Mouse (Mus musculus): ENCODE measurements around the gene Isyna1.

Isyna1 gene

DNA sequence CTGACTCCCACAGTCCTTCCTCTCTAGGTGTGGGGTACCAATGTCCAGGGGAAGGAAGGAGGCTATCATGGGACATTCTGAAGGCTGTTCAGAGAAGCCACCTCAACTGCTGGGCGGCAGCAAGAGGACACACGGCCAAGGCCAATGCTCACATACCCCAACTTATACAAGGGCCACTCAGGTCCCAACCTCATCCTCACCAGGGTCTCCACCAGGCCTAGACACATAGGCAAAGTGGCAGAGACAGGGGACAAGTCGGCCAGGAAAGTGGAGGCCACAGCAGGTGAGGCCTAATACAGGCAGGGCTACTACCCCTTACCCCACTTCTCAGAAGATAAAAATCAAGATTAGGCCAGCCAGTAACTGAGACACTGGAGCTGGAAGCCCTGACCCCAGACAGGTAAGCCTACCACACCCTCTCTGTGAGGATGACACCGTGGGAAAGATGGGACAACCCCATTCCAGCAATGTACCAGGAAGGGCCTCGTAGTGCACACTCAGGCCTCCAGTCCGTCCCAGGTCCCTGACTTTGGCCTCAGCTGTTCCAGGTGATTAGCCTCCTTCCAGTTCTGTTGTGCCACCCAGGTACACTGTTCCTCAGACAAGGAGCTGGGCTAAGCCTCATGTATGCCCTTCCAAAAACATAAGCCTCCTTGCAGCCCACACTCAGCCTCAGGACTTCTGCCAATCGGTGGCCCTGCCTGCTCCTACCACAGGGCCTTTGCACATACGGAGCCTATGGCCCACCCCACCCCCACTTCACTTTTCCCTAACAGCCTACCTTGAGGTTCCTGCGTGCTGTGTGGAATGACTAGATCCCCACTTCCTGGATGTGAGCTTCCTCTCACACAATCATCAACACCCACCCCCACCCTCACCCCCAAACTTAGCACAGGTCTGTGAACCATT, 12.0 kb downstream of the Isyna1 start:
- DNase-seq: no peak

DNA sequence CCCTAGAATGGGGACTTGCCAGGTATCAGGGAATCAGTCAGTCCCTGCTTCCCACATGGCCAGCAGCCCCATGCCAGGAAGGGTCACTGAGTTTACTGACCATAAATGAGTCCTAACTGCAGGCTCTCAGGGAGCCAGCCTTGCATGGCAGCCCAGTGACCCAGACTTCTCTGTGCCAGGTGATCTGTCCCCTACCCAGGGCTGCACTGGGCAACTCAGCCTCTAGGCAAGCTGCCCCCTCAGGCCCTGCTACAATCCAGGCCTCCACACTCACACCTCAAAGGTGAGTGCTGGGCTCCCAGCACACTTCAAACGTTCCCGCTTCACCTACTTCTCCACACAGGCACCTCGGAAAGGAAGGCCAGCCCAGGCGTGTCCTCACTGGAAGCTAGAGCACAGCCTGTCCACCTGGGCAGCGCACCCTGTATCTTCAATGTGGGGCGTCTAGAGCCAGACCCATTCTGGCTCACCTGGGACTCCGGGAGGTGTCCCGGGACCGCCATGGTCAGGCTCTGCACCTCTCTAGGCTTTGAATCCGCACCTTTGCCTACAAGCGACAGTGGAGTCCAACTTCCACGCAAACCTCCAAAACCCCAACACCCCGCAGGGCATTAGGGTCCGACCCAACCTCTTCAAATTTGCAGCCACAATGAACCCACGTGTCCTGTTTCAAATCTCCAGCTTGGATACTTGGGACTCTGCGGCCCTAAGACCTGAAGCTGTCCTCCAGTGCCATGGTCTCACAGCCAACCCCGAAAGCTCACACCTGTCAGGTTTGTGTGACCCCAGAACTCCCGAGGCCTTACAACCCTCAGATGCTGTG, 12.8 kb downstream of the Isyna1 start:
- DNase-seq: no peak

DNA sequence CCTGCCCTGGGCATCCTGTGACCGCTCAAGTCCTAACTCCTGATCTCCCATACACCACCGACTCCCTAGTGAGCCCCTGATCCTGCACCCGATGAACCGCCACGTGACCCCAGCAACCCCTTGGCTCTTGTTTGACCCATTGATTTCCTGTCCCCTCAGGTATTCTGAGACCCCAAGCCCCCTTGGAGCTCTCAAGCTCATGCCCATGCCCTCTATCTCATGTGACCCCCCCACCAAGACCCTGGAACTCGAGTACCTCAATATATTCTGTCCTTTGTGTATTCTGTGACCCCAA, 13.4 kb downstream of the Isyna1 start:
- DNase-seq: no peak

DNA sequence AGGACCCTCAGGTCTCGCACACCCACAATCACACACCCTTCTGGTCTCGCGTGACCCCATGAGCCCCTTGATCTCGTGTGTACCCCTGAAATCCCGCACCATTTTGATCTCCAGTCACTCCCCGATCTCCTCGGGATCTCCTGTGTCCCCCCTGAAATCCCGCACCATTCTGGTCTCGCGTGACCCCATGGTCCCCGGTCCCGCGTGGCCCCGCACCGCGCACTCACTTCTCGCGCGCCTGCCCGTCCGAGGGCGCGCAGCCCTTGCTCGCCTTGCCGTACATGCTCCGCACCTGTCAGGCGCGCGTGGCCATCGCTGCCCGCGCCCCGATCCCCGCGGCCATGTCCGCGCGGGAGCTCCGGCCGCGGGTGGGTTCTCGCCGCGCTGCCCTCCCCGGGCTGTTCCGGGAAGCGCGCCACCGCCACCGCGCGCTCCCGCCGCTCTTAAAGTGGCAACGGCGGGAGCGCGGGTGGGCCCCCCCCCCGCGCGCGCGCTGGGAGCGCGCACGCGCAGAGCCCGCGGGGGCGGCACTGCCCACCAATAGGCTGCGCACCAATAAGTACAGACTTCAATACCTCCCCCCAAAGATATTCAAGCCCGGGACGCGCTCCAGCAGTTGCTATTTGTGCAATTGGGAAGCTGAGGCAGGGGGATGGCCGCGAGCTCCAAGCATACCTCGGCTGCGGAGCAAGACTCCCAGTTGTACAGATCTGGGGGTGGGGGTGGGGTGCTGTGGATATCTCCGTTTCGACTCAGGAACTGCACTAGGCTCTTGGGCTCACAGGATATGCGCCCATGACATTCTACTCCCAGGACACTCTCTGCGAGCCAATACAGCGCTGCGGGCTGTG, 13.9 kb downstream of the Isyna1 start:
- DNase-seq: peak; percentile 57

DNA sequence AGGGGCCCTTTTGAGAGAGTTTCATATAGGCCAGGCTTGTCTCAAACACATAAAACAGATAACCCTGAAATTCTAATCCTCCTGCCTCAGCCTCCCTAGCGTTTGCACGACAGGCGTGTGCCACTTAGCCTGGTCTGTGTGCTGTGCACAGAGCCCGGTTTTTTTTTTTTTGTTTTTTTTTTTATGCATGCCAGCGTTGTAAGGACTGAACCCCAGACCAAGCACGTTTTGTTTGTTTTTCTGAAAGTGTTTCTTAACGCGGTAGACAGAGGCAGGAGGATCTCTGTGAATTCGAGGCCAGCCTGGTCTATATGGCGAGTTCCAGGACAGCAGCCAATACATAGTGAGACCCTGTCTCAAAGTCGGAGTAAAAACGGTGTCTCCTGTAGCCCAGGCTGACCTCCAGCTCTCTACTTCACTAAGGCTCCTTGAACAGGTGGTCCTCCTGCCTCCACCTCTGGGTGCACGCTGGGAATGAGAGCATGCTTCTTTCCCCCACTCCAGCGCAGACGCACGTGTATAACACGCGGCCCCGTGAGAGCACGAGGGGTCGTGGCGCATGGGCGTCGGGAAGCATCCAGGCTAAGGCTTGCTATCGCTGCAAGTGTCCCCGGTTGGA, 14.7 kb downstream of the Isyna1 start, which contains the start of gene Ssbp4:
Ssbp4 (minus strand) TSS at position 124 of the 619 bp plus-strand sequence.
- DNase-seq: no peak

DNA sequence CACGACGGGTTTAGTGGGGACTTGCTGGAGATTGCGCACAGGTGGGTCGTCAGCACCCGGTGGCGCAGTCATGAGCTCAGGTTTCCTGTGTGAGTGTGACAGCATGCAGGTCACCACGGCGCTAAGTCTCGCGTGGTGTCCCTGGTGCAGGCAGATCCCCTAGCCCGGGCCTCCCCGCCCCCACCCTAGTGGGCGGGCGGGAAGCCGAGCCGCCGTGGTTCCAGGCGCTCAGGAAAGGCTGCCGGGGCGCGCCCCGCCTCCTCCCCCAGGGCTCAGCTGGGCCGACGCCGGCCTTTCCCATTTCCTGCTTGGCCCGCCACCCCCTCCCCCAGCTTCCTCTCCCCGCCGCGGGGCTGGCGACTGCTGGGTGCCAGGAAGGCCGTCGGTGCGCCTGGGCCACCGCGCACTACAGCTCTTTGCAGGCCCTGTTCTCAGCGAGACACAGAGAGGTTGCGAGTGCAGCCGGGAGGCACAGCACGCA, 15.2 kb downstream of the Isyna1 start:
- DNase-seq: peak; percentile 94

DNA sequence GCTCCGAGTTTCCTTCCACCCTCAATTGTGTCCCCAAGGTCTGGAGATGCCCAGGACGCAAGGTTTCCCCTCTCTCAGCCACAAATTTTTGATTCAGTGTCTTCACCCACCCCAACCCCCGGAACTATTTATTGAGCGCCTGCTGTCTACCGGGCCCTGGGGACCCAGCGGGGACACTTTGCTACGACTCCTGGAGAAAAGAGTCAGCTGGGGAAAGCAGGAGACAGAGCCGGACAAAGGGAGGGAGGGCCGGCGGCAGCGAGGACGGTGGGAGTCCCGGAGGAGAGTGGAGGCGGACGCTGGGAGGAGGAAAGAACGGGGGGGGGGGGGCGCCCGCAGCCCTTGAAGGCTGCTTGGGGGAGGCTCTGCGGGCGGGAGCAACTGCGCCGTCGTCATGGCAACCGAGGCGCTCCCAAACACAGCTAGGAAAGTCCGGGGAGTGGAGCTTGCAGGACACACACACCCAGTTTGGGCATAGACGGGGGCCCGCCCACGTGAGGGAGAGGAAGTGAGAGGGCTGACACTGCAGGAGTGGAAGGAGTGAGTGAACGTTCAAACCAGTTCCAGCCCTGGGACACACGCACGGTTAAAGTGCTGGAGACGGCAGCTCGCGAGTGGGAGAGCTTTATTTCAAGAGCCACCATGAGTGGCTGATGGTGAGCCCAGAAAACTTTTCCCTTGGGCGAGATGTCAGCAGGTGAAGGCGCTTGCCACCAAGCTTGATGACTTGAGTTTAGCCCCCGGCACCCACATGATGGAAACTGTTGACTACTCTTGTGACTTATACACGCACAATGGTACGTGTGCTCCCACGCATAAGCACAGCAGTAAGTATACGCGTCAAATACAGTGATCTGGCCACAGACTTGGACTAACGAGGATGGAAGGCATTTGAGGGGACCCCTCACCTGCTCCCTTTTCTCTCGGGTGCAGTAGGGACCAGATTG, 15.9 kb downstream of the Isyna1 start:
- DNase-seq: peak; percentile 98

DNA sequence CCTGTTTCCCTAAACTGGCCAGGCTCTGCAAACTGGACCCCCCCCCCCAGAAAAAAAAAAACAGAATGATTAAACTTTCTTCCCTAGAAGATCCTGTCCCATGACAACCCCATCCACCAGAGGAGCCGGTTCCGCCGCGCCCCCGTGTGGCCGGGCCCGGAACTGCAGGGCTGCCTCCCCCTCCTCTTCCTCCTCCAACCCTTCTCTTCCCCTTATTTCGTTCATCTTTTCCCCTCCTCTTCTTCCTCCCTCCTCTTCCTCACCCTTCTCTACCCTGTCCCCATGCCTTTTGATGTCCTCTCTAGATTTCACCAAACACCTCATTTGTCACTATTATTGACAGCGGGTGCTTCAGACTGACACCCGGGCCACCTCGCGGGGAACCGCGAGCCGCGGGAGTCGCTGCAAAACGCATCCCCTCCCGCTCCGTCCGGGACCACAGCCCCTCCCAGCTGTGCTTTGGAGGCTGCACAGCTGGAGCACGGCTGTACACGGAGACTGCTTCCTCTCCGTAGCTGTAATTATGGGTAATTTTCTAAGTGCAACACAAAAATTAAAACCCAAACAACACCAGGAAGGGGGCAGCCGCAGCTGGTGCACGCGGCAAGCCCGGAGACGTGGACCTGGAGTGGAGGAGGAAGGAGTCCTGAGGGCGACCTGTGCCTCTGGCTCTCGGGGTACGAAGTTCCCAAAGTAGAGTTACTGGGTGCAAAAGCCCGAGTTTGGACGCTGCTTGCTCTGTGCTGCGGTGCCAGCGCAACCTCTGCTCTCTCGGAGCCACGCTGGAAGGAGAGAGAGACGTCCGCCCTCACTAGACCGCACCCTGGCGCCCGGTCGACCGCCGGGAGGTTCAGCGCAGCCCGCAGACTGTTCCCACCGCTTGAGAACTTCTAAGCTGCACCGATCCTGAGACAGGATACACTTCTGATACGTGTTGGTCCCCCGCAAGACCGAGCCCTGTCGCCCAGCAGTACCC, 16.9 kb downstream of the Isyna1 start:
- peak; percentile 84 for DNase-seq

DNA sequence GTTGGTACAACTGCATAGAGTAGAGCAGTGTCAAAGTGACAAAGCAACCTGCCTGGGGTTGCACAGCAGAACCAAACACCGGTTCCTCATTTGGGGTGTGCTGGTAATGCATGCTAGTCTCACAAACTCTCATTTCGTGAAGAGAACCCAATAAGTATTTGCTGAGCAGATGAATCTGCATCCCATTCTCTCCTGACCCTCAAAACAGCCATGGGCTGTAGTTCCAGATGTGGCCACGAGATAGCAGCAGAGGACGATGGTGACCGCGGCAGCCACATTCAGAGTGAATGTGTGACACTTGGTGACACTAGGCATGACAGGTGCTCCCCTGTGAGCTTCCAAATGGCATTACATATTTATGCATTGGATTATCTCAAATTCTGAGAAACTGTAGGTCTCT, 17.7 kb downstream of the Isyna1 start:
- DNase-seq: peak; percentile 95

DNA sequence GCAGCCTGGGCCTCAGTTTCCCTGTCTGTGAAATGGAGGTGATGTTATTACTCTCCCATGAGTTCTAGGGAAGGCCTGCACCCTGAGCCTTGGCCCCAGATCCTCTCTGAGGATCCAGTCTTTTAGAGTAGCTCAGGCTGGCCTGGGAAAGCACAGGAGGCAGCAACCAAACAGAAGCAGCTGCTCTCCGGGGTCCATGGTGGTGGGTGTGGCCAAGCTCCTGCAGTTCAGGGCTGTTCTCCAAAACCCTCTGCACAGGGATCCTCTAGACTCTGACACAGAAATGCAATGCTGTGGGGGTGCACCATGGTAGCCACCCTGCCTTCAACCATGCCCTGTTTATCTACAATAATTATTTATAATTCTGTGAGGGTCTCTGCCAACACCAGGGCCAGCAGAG, 19.6 kb downstream of the Isyna1 start:
- no peak for DNase-seq

DNA sequence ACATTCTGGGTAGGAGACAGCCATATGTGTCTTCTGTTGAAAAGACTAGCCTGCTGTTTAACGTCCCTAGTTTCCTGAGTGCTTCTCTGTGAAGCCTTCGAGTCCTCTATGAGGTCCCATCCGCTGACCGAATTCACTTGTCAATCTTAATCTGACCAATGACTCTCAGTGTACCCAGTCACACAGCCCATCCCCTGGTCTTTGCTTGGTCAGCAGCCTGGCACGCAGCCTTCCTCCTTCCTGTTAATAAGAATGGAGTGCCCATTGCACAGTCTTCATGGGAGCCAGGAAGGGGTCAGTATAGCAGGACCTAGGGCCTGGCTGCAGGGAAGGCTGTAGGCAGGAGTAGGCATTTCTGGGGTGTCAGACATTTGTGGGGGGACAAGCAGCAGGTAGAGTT, 20.3 kb downstream of the Isyna1 start:
- peak; percentile 59 for DNase-seq

DNA sequence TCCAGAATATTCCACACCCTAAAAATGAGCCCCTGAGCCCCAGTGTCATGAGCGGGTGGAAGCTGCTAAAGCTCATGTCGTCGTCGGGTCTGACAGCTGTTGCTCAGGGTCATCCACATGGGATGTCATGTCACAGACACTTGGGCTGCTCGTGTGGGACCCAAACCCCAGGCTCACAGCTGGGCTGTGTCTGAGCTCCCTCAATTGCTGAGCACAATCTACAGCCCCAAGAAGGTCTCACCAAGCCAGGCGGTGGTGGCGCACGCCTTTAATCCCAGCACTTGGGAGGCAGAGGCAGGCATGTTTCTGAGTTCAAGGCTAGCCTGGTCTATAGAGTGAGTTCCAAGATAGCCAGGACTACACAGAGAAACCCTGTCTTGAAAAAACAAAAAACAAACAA, 21.1 kb downstream of the Isyna1 start:
- no peak for DNase-seq

DNA sequence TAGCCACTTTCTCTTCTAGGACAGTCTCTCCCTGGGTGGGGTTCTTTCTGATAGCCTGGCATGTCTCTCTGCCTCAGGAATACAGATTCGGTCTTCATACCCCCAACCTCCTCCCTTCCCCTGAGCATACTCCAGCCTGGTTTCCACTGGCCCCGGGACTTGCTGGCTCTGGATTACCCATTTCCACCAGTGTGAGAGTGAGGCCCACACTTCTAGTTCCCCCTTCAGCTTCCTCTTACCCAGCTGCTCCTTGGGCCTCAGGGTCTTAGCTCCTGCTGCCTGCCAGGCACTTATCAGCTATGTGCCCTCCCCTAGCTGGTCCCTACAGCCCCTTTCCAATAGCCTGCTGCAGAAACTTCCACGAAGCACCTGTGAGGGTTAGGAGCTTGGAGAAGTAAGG, 21.7 kb downstream of the Isyna1 start, which contains the start of gene Lrrc25:
Lrrc25 (plus strand) TSS at position 262 of the 400 bp plus-strand sequence.
- DNase-seq: peak; percentile 43

DNA sequence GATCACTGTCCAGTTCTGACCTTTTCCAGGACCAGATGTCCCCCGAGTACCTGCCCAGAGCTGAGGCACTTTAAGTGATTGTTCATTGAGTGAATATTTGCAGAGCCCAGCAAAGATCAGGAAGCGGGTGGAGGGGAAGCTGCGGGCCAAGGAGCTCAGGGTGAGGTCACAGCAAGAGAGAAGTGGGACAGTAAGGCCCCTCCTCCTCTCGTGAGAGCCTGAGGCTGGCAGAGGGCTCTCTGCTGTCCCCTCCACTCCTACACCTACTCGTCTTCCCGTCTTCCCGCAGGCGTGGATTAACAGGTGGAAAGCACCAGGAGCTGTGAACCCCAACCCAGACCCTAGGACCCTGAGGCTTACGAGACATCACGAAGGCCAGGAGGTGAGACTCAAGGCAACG, 22.5 kb downstream of the Isyna1 start:
- DNase-seq: peak; percentile 46

DNA sequence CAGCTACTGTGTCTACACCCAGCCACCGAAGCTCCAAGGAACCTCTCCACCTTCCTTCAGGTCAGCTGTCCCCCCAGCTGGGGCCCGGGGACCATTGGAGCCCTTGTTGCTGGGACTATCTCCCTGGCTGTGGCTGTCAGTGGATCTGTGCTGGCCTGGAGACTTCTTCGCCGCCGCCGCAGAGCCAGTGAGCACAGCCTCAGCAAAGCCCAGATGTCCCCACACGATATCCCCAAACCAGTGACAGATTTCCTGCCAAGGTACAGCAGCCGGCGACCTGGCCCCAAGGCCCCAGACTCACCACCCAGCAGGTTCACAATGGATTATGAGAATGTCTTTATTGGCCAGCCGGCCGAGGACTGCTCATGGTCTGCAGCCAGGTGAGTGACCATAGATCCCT, 23.8 kb downstream of the Isyna1 start:
- no peak for DNase-seq

DNA sequence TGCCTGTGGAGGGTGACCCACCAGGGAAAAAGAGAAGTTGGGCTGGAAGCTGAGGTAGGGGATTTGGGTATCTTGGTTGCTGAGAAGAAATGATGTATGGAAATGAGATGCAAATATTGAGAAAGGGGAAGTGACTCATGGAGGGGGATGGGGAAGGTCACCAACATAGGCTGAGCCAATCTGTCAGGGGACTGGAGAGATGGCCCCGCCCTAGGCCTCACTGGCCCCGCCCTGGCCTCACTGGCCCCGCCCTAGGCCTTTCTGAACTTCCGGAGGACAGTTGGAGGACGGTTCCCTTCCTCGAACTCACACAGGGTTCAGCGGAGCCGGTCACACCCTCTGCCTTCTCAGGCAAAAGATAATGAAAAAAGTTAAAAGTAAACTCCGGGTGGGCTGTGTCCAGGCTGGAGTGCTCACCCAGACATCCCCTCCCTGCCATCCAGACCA, 24.7 kb downstream of the Isyna1 start:
- DNase-seq: peak; percentile 86

DNA sequence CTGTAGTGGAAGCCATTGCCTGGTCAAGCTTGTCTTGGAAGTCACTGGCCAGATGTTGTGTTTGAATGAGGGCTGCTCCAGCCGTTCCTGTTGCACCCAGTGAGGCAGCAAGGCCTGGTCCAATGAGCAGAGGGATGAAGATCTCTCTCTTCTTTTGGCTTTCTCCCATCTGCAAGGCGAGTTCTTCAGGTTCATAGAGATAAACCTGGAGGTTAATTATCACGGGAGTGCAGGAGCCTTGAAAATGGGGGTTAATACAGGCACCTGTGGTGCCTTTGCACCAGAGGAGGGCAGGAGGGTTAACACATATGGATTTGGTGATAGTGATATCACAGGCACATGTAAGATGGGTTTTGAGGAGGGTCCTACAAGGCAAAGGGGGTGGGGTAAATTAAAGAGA, 28.0 kb downstream of the Isyna1 start:
- DNase-seq: no peak

DNA sequence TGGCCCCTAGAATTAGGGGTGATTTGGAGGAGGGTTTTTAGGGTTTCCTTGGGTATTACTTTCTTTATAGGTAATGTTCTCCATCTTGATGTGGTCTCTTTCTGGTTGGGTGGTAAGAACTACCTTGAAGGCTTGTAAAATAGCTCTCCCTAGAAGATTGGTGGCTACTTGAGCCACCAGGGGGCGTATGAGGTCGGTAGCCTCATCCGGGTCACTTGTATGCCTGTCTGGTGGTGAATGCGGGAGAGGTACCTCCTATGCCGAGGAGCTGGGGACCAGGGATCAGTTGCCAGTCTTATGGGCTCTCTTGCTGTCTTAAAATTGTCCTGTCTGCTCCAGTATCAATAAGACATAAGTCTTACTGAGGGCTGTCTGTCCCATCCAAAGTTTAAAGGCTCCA, 30.9 kb downstream of the Isyna1 start:
- peak; percentile 86 for DNase-seq

DNA sequence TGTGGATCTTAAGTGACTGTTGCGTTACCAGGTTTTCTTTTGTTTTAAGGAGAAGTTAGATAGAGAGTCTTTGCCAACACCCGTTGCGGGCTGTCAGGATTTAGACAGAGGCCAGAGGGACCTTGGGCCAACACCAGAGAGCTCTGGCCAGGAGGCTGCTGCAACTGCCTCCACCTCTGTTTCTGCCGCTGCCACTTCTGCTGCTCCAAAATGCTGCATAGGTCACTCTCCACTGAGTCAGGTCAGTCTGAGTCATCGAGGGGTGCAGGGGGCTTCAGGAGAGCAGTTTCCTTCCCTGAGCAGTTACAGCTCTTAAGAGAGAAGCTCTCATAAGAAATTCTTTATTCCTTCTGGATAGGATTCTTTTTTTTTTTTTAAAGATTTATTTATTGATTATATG, 32.9 kb downstream of the Isyna1 start:
- DNase-seq: no peak

DNA sequence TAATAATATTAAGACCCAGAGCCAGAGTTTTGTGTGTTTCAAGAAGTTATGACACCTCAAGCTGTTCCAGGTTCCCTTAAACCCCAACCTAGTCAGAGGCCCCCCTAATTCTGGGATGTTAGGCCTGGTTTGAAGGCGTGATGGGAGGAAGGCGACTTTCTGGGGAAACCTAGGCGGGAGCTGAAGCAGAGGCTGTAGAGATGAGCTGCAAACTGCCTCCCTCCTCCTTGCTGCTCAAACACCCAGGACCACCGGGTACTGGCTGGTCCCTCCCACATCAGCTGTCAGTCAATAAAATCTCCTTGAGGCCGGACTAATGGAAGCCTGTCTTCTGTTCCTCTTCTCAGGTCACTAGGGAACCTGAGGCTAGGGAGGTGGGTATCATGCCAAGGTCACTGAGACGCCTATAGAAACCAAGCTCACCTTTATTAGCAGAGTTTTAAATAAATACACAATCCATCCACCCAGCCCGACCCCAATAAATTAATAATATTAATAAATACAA, 34.9 kb downstream of the Isyna1 start:
- no peak for DNase-seq

All from lung, postnatal 36 days (tissue).